Mouse (Mus musculus): Measurements from ENCODE around the gene Polrmt.
"Not testable (repeated sequence)": the region's sequence is repeated elsewhere in the genome, so short reads cannot be mapped to it uniquely, and the experiment has no call there.

Polrmt gene

GRCm38 (mm10) chr10:79774486-79775279, 28.3 kb upstream of the Polrmt start:
- no peak for DNase-seq (ENCODE audit: low spot score)

GRCm38 (mm10) chr10:79773208-79773607, 26.8 kb upstream of the Polrmt start:
- DNase-seq (ENCODE audit: low spot score): no peak

GRCm38 (mm10) chr10:79772320-79772719, 25.9 kb upstream of the Polrmt start:
- DNase-seq (ENCODE audit: low spot score): no peak

GRCm38 (mm10) chr10:79769329-79769728, 22.9 kb upstream of the Polrmt start:
- no peak for DNase-seq (ENCODE audit: low spot score)

GRCm38 (mm10) chr10:79768400-79768799, 22.0 kb upstream of the Polrmt start:
- peak; percentile 63 for DNase-seq (ENCODE audit: low spot score)

GRCm38 (mm10) chr10:79767372-79768244, 21.2 kb upstream of the Polrmt start:
- DNase-seq (ENCODE audit: low spot score): peak; percentile 84

GRCm38 (mm10) chr10:79766508-79767325, 20.3 kb upstream of the Polrmt start, which contains the start of gene Rnf126:
Gene Rnf126 (minus strand): TSS chr10:79766952.
- peak; percentile 99 for DNase-seq (ENCODE audit: low spot score)

- DNase-seq (ENCODE audit: low spot score): no peak
These were observed 19.7 kb upstream of the Polrmt start for GRCm38 (mm10) chr10:79766001-79766507.

GRCm38 (mm10) chr10:79765228-79765745, 18.9 kb upstream of the Polrmt start:
- DNase-seq (ENCODE audit: low spot score): no peak

- no peak for DNase-seq (ENCODE audit: low spot score)
These were observed 17.9 kb upstream of the Polrmt start for GRCm38 (mm10) chr10:79764234-79764633.

GRCm38 (mm10) chr10:79762875-79763274, 16.5 kb upstream of the Polrmt start:
- no peak for DNase-seq (ENCODE audit: low spot score)

GRCm38 (mm10) chr10:79760603-79761143, 14.3 kb upstream of the Polrmt start:
- DNase-seq (ENCODE audit: low spot score): no peak

- not testable (repeated sequence) for DNase-seq (ENCODE audit: low spot score)
These were observed 13.3 kb upstream of the Polrmt start for GRCm38 (mm10) chr10:79759675-79760074.

- no peak for DNase-seq (ENCODE audit: low spot score)
These were observed 10.3 kb upstream of the Polrmt start for GRCm38 (mm10) chr10:79756660-79757059.

- no peak for DNase-seq (ENCODE audit: low spot score)
These were observed 9.5 kb upstream of the Polrmt start for GRCm38 (mm10) chr10:79755854-79756253.

- DNase-seq (ENCODE audit: low spot score): no peak
These were observed 8.6 kb upstream of the Polrmt start, which contains the start of gene Fgf22 for GRCm38 (mm10) chr10:79754856-79755516. Gene Fgf22 (plus strand): TSS chr10:79755076.

- DNase-seq (ENCODE audit: low spot score): peak; percentile 69
These were observed 2.1 kb upstream of the Polrmt start for GRCm38 (mm10) chr10:79748496-79748895.

- DNase-seq (ENCODE audit: low spot score): no peak
These were observed 382 bp upstream of the Polrmt start for GRCm38 (mm10) chr10:79746774-79747151.

- DNase-seq (ENCODE audit: low spot score): no peak
These were observed 970 bp downstream of the Polrmt start for GRCm38 (mm10) chr10:79745411-79745810.

GRCm38 (mm10) chr10:79743650-79744365, 2.6 kb downstream of the Polrmt start:
- DNase-seq (ENCODE audit: low spot score): no peak

All from adipocyte (in vitro differentiated cells).